Mouse (Mus musculus): ENCODE results near the gene Adprhl2. TPM values are rescaled to one million over a fixed set of nuclear protein-coding genes. Genes with fewer than 3 reads are reported as not detected.

Adprhl2 gene
- 95.1 and 97.5 TPM in 2 replicates for polyA plus RNA-seq (2016; fragmentation: Nextera tagmentation; extraction: Ambion mirVana)

GRCm38 (mm10) chr4:126321111-126321853 is at the start of gene Adprhl2:
Gene Adprhl2, minus strand, starts transcription at chr4:126321703.
- peaks cover 37% of the 10 kb centered on the region for H3K36me3 ChIP-seq
- DNase-seq (ENCODE audit: low spot score) = peak; percentile 100
- H3K27me3 ChIP-seq (ENCODE audit: low read depth, poor library complexity, severe bottlenecking) = peaks cover 42% of the 10 kb centered on the region
- 1% methylated on average over 80 of the region's 80 CpGs for WGBS
- H3K9me3 ChIP-seq (replicated peaks) = no peaks in the 10 kb centered on the region
- peak within 1 kb of the TSS; percentile 83 for H3K4me3 ChIP-seq
- H3K27ac ChIP-seq = peak within 1 kb of the TSS; percentile 91
- peaks cover 23% of the 10 kb centered on the region for H3K4me1 ChIP-seq

DNA sequence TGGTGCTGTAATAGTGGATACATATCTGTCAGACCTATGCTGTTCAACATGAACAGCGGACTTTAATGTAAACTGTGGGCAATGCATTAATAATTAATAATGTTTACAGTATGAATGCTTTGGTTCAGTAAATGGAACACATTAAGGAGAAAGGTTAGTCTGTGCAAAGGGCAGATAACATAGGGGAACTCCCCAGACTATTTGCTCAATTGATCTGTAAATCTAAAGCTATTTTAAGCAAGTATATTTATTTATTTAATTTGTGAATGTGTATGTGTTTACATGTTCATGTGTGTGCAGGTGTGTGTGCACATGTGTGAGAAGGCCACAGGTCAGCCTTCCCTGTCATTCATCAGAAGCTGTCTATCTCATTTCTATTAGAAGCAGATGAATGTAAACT is 38.6 kb upstream of the Adprhl2 start:
- 96% methylated on average over 1 of the region's 1 CpGs for WGBS
- DNase-seq (ENCODE audit: low spot score) = no peak
- Histone ChIP-seq H3K4me3 (no peak overlapping the region), H3K36me3 (peaks cover 61% of the 10 kb centered on the region), H3K4me1 (no peaks in the 10 kb centered on the region), H3K27ac (no peak overlapping the region), H3K27me3 (ENCODE audit: low read depth, poor library complexity, severe bottlenecking) (no peaks in the 10 kb centered on the region), H3K9me3 (replicated peaks) (no peaks in the 10 kb centered on the region)

DNA sequence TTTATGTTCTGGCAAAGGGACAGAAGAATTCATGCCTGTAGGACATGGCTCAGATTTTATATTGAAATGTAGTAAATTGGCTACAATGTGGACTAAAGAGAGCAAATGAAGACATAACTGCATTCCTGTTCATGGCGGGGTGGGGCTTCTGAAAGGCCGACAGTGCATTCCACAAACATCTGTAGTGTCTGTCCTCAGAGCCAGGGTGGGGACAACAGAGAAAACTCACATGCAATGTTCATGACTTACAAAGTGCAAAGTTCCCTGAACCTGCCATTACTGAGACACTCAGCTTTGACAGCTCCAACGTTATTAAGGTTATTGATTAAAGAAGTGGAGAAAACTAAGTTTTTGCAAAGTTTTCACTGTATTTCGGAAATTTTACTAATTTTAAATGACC is 21.9 kb upstream of the Adprhl2 start:
- WGBS = 85% methylated on average over 4 of the region's 4 CpGs

GRCm38 (mm10) chr4:126339461-126339860 is 18.0 kb upstream of the Adprhl2 start:
- H3K4me1 ChIP-seq = peaks cover 14% of the 10 kb centered on the region
- peaks cover 5% of the 10 kb centered on the region; the same call in 1 of the 2 replicates for H3K36me3 ChIP-seq
- no peaks in the 10 kb centered on the region for H3K9me3 ChIP-seq (replicated peaks)
- WGBS = 69% methylated on average over 4 of the region's 4 CpGs
- no peaks in the 10 kb centered on the region for H3K27me3 ChIP-seq (ENCODE audit: low read depth, poor library complexity, severe bottlenecking)
- no peak overlapping the region for H3K4me3 ChIP-seq
- DNase-seq (ENCODE audit: low spot score) = no peak
- H3K27ac ChIP-seq = no peak overlapping the region

More for the DNA sequence above, 21.9 kb upstream of the Adprhl2 start:
- H3K4me3 ChIP-seq = no peak overlapping the region
- H3K4me1 ChIP-seq = peaks cover 8% of the 10 kb centered on the region
- no peak overlapping the region for H3K27ac ChIP-seq
- no peaks in the 10 kb centered on the region for H3K9me3 ChIP-seq (replicated peaks)
- no peak for DNase-seq (ENCODE audit: low spot score)
- no peaks in the 10 kb centered on the region for H3K27me3 ChIP-seq (ENCODE audit: low read depth, poor library complexity, severe bottlenecking)
- peaks cover 28% of the 10 kb centered on the region for H3K36me3 ChIP-seq

- 47% methylated on average over 3 of the region's 3 CpGs for WGBS
- no peak overlapping the region for H3K27ac ChIP-seq
- no peak for DNase-seq (ENCODE audit: low spot score)
- no peaks in the 10 kb centered on the region for H3K9me3 ChIP-seq (replicated peaks)
- H3K4me1 ChIP-seq = peaks cover 10% of the 10 kb centered on the region
- H3K4me3 ChIP-seq = no peak overlapping the region
- H3K27me3 ChIP-seq (ENCODE audit: low read depth, poor library complexity, severe bottlenecking) = no peaks in the 10 kb centered on the region
- H3K36me3 ChIP-seq = no peaks in the 10 kb centered on the region
Measured at GRCm38 (mm10) chr4:126332358-126332757, 10.9 kb upstream of the Adprhl2 start.

DNA sequence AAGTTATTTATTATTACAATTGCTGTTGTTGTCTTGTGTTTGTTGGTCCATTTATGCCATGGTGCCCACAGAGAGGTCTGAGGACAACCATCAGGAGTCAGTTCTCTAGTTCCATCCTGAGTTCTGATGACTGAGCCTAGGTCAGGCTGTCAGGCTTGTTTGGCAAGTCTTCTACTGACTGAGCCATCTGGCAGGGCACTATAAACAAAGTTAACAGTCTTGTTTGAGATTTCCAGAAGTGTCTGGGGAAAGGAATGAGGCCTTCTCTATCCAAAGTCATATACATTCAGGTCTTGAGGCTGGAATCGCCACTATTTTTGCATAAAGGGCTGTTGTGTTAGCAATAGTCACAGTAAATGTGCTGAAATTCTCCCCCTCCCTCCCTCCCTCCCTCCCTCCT is 10.2 kb upstream of the Adprhl2 start:
- WGBS = 78% methylated on average over 1 of the region's 1 CpGs
- peaks cover 10% of the 10 kb centered on the region for H3K4me1 ChIP-seq
- H3K27ac ChIP-seq = no peak overlapping the region
- no peak for DNase-seq (ENCODE audit: low spot score)
- no peaks in the 10 kb centered on the region for H3K27me3 ChIP-seq (ENCODE audit: low read depth, poor library complexity, severe bottlenecking)
- H3K4me3 ChIP-seq = no peak overlapping the region
- H3K36me3 ChIP-seq = no peaks in the 10 kb centered on the region
- no peaks in the 10 kb centered on the region for H3K9me3 ChIP-seq (replicated peaks)

DNA sequence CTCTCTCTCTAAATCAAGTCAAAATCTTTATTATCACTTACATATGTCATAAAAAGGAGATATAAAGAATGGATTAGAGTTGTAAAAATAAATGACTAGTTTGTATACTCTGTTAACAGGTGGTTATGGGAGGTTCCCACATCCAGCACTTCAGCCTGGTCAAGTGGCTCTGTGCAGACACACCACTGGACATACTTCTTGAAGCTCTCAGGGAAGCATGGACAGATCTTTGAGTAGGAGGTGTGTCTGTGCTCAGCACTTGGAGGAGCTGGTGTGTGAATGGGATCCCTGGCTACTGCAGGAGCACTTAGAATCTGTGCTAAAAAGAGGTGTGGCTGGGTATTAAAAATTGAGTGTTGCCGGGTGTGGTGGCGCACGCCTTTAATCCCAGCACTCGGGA is 8.8 kb upstream of the Adprhl2 start:
- Histone ChIP-seq H3K36me3 (no peaks in the 10 kb centered on the region), H3K27ac (no peak overlapping the region), H3K4me3 (no peak overlapping the region), H3K4me1 (peaks cover 13% of the 10 kb centered on the region), H3K9me3 (replicated peaks) (no peaks in the 10 kb centered on the region), H3K27me3 (ENCODE audit: low read depth, poor library complexity, severe bottlenecking) (peaks cover 11% of the 10 kb centered on the region)
- 89% methylated on average over 4 of the region's 4 CpGs for WGBS
- no peak for DNase-seq (ENCODE audit: low spot score)

GRCm38 (mm10) chr4:126326036-126326435 is 4.5 kb upstream of the Adprhl2 start:
- 24% methylated on average over 6 of the region's 6 CpGs for WGBS
- H3K4me3 ChIP-seq = no peak overlapping the region
- no peaks in the 10 kb centered on the region for H3K9me3 ChIP-seq (replicated peaks)
- H3K4me1 ChIP-seq = peaks cover 15% of the 10 kb centered on the region
- H3K27me3 ChIP-seq (ENCODE audit: low read depth, poor library complexity, severe bottlenecking) = peaks cover 45% of the 10 kb centered on the region
- no peak for DNase-seq (ENCODE audit: low spot score)
- no peaks in the 10 kb centered on the region for H3K36me3 ChIP-seq
- no peak overlapping the region for H3K27ac ChIP-seq

DNA sequence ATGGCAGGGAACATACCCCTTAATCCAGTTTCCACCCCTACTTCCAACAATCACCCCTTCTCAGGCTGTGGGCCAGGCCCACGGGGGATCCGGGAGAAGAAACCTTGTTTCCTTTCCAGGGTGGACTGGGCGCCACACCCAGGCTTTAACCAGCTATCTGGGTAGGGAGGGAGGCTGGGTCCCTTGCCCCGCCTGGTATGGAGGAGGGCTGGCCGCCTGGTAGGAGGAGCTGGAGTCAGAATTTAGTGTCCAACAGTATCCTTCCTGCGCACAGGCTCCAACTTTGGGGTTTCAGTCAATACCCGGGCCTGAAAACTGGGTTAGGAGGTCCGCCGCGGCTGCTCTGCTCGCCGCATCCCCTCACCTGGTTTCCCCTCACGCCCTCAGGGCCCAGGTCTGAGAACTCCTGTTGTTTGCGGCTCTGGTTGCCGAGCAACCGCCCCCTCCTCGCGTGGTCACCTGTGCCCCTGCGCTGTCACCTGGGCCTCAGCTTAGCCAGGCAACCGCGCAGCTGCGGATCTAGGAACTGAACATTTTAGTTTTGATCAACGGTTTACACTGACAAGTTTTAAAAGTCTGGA is 3.9 kb upstream of the Adprhl2 start, which contains the start of gene Tekt2:
Tekt2 (minus strand) TSS at position 408 of the 581 bp plus-strand sequence.
- peak within 1 kb of the TSS; percentile 17 for H3K4me3 ChIP-seq
- no peak for DNase-seq (ENCODE audit: low spot score)

DNA sequence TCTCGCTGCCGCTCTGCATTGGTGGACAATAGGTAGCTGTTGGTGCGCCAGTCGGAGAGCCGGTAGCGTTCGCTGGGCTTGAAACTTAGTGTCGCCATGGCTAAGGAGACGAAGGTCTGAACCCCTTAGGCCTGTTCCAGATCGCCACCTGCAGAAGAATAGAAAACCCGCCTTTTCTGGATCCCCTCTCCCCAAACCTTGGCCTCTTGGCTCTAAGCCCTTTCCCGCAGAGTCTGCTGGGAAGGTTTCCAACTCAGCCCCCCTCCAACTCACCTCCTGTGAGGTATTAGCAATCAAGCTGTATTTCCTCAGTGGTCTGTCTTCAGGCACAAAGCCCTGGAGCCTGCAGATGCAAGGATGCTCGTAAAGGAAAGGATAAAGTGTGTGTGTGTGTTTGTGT is 3.4 kb upstream of the Adprhl2 start:
- H3K27ac ChIP-seq = no peak overlapping the region

More for the DNA sequence above, 3.9 kb upstream of the Adprhl2 start, which contains the start of gene Tekt2:
- no peak within 1 kb of the TSS for H3K27ac ChIP-seq
- H3K36me3 ChIP-seq = no peaks in the 10 kb centered on the region
- H3K27me3 ChIP-seq (ENCODE audit: low read depth, poor library complexity, severe bottlenecking) = peaks cover 45% of the 10 kb centered on the region
- WGBS = 7% methylated on average over 23 of the region's 23 CpGs
- no peaks in the 10 kb centered on the region for H3K9me3 ChIP-seq (replicated peaks)
- H3K4me1 ChIP-seq = peaks cover 20% of the 10 kb centered on the region

DNA sequence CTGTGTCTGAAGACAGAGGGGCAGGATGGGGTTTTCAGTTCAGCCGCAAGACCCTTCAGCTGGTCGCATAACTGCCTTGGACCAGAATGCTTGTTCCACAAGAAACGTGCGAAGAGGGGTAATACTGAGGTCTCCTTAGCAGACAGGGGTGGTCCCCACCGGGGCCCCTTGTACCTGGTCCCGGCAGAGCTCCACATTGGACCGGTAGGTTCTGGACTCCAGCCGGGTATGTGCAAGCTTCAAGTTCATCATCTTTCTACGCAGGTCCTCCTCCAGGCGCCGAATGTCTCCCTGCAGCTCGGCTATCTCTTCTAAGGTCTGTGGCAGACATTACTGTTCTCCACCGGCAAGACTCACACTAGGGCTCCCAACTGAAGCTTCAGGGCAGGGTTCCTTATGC is 1.1 kb upstream of the Adprhl2 start:
- no peak for DNase-seq (ENCODE audit: low spot score)
- WGBS = 93% methylated on average over 13 of the region's 13 CpGs
- no peaks in the 10 kb centered on the region for H3K9me3 ChIP-seq (replicated peaks)
- H3K4me3 ChIP-seq = no peak overlapping the region
- no peak overlapping the region for H3K27ac ChIP-seq
- peaks cover 23% of the 10 kb centered on the region for H3K4me1 ChIP-seq
- H3K36me3 ChIP-seq = peaks cover 23% of the 10 kb centered on the region
- H3K27me3 ChIP-seq (ENCODE audit: low read depth, poor library complexity, severe bottlenecking) = peaks cover 45% of the 10 kb centered on the region

More for the DNA sequence above, 3.4 kb upstream of the Adprhl2 start:
- peaks cover under 1% of the 10 kb centered on the region; the same call in 1 of the 2 replicates for H3K36me3 ChIP-seq
- 25% methylated on average over 13 of the region's 13 CpGs for WGBS
- no peaks in the 10 kb centered on the region for H3K9me3 ChIP-seq (replicated peaks)
- peaks cover 23% of the 10 kb centered on the region for H3K4me1 ChIP-seq
- peaks cover 45% of the 10 kb centered on the region for H3K27me3 ChIP-seq (ENCODE audit: low read depth, poor library complexity, severe bottlenecking)
- peak; percentile 31 for DNase-seq (ENCODE audit: low spot score)
- H3K4me3 ChIP-seq = peak overlapping the region; percentile 17; the same call in 1 of the 2 replicates

GRCm38 (mm10) chr4:126321854-126322511 is 480 bp upstream of the Adprhl2 start:
- peaks cover 45% of the 10 kb centered on the region for H3K27me3 ChIP-seq (ENCODE audit: low read depth, poor library complexity, severe bottlenecking)
- peak overlapping the region; percentile 91; the same call in 1 of the 2 replicates for H3K27ac ChIP-seq
- peaks cover 23% of the 10 kb centered on the region for H3K4me1 ChIP-seq
- no peaks in the 10 kb centered on the region for H3K9me3 ChIP-seq (replicated peaks)
- H3K4me3 ChIP-seq = peak overlapping the region; percentile 83
- WGBS = 53% methylated on average over 28 of the region's 28 CpGs
- peaks cover 30% of the 10 kb centered on the region for H3K36me3 ChIP-seq
- no peak for DNase-seq (ENCODE audit: low spot score)

- no peak for DNase-seq (ENCODE audit: low spot score)
- Histone ChIP-seq H3K9me3 (replicated peaks) (no peaks in the 10 kb centered on the region), H3K27me3 (ENCODE audit: low read depth, poor library complexity, severe bottlenecking) (peaks cover 29% of the 10 kb centered on the region), H3K4me1 (peaks cover 14% of the 10 kb centered on the region), H3K4me3 (no peak overlapping the region), H3K36me3 (peaks cover 52% of the 10 kb centered on the region), H3K27ac (no peak overlapping the region)
- WGBS = 93% methylated on average over 6 of the region's 6 CpGs
Measured at GRCm38 (mm10) chr4:126319806-126320205, 1.7 kb downstream of the Adprhl2 start.
